Mouse (Mus musculus) MEL (cell line): Measurements from ENCODE around the gene Cadps2.

Experiments
- CTCF ChIP-seq, 3 experiments: IDR thresholded peaks in 2 of 3; conservative IDR thresholded peaks in 1 of 3; 2 replicates each; pipeline ENCODE4 v1.5.1; 2011 to 2012; ENCODE audit warnings: low read length in 3 of 3, low read depth in 2 of 3, mild to moderate bottlenecking in 2 of 3, improper control_type of control experiment in 1 of 3, inconsistent platforms in 1 of 3, mixed read lengths in 1 of 3, moderate library complexity in 1 of 3; ENCODE audit not compliant: control insufficient read depth in 1 of 3, insufficient read depth in 1 of 3, poor library complexity in 1 of 3, severe bottlenecking in 1 of 3
- EP300 ChIP-seq, 2 experiments: IDR thresholded peaks; 2 replicates each; pipeline ENCODE4 v1.6.1; 2011; ENCODE audit warnings: improper control_type of control experiment in 2 of 2, low read length in 2 of 2, low read depth in 1 of 2, mild to moderate bottlenecking in 1 of 2
- KAT2A ChIP-seq: conservative IDR thresholded peaks from 2 replicates; pipeline ENCODE4 v1.6.1; 2012; ENCODE audit warnings: low read depth, low read length, improper control_type of control experiment, inconsistent platforms
- MAX ChIP-seq: IDR thresholded peaks from 2 replicates; pipeline ENCODE4 v1.6.1; 2011; ENCODE audit warnings: low read length, improper control_type of control experiment
- MAZ ChIP-seq: IDR thresholded peaks from 2 replicates; pipeline ENCODE4 v1.6.1; 2012; ENCODE audit warnings: low read depth, mild to moderate bottlenecking, inconsistent platforms, low read length, improper control_type of control experiment
- MXI1 ChIP-seq: IDR thresholded peaks from 2 replicates; pipeline ENCODE4 v1.6.1; 2011; ENCODE audit warnings: mild to moderate bottlenecking, low read depth, low read length, improper control_type of control experiment
- POLR2A ChIP-seq, 2 experiments: IDR thresholded peaks; 2 replicates each; pipeline ENCODE4 v1.6.1; 2011 to 2012; ENCODE audit warnings: low read length in 2 of 2, mild to moderate bottlenecking in 2 of 2, control low read depth in 1 of 2, improper control_type of control experiment in 1 of 2, low read depth in 1 of 2, moderate library complexity in 1 of 2; ENCODE audit not compliant: control insufficient read depth in 1 of 2, insufficient read depth in 1 of 2, poor library complexity in 1 of 2
- POLR2AphosphoS2 ChIP-seq: IDR thresholded peaks from 2 replicates; pipeline ENCODE4 v1.6.1; 2011; ENCODE audit warnings: low read length, improper control_type of control experiment
- POLR2AphosphoS5 ChIP-seq: IDR thresholded peaks from 2 replicates; pipeline ENCODE4 v1.6.1; 2012; ENCODE audit warnings: low read depth, borderline replicate concordance, mild to moderate bottlenecking, inconsistent platforms, low read length, moderate library complexity, mixed read lengths
- SMC3 ChIP-seq: IDR thresholded peaks from 2 replicates; pipeline ENCODE4 v1.6.1; 2011; ENCODE audit warnings: low read depth, low read length, improper control_type of control experiment
- ZKSCAN1 ChIP-seq: IDR thresholded peaks from 2 replicates; pipeline ENCODE4 v1.6.1; 2012; ENCODE audit warnings: low read depth, mild to moderate bottlenecking, inconsistent platforms, low read length, improper control_type of control experiment, moderate library complexity
- ZNF384 ChIP-seq: IDR thresholded peaks from 2 replicates; pipeline ENCODE4 v1.6.1; 2012; ENCODE audit warnings: low read depth, mild to moderate bottlenecking, inconsistent platforms, low read length, improper control_type of control experiment

GRCm38 (mm10) chr6:23386711-23387110, 452.5 kb downstream of the Cadps2 start:
- TF ChIP-seq CTCF (IDR thresholded peaks at IDR 0.05 in 2 of 3, conservative IDR thresholded peaks at IDR 0.05 in 1 of 3; ENCODE audit: control insufficient read depth in 1 of 3, insufficient read depth in 1 of 3, low read depth in 2 of 3, low read length in 3 of 3, poor library complexity in 1 of 3, severe bottlenecking in 1 of 3) (no peak), POLR2AphosphoS5 (no peak), KAT2A (no peak), EP300 (IDR thresholded peaks at IDR 0.05; ENCODE audit: low read depth in 1 of 2, low read length in 2 of 2) (no peak), SMC3 (no peak), ZKSCAN1 (no peak), MAZ (no peak), POLR2AphosphoS2 (no peak), MAX (no peak), POLR2A (IDR thresholded peaks at IDR 0.05; ENCODE audit: control insufficient read depth in 1 of 2, insufficient read depth in 1 of 2, low read depth in 1 of 2, low read length in 2 of 2, poor library complexity in 1 of 2) (no peak), MXI1 (no peak), ZNF384 (no peak)
